Mouse (Mus musculus) neural tube, embryonic 15.5 days (tissue): ENCODE data around the gene Ptpn6. TPM values are rescaled to one million over a fixed set of nuclear protein-coding genes. Genes with fewer than 3 reads are reported as not detected.
"Not testable (repeated sequence)": the region's sequence is repeated elsewhere in the genome, so short reads cannot be mapped to it uniquely, and the experiment has no call there.

ENCODE experiments used
- ATAC-seq: fragments of 200-750 bp; cut with Nextera tagmentation; 2 replicates; pipeline ENCODE4 v1.8.0; 2017; ENCODE audit warnings: mild to moderate bottlenecking, moderate TSS enrichment, moderate library complexity; ENCODE audit not compliant: low FRiP score
- H3K27ac ChIP-seq: fragments of 300-500 bp; sonication (generic); replicated peaks from 2 replicates; pipeline ENCODE4 v1.5.1; 2015; ENCODE audit warnings: mild to moderate bottlenecking, inconsistent platforms
- H3K27me3 ChIP-seq: fragments of 300-500 bp; sonication (generic); replicated peaks from 2 replicates; pipeline ENCODE4 v1.6.1; 2015; ENCODE audit warnings: inconsistent platforms
- H3K36me3 ChIP-seq: fragments of 300-500 bp; sonication (generic); 2 replicates; pipeline ENCODE4 v1.6.1; 2015; ENCODE audit warnings: inconsistent platforms
- H3K4me1 ChIP-seq: fragments of 300-500 bp; sonication (generic); 2 replicates; pipeline ENCODE4 v1.6.1; 2015; ENCODE audit warnings: inconsistent platforms
- H3K4me2 ChIP-seq: fragments of 300-500 bp; sonication (generic); 2 replicates; pipeline ENCODE4 v1.6.1; 2015; ENCODE audit warnings: inconsistent platforms, mild to moderate bottlenecking, moderate library complexity
- H3K4me3 ChIP-seq: fragments of 300-500 bp; sonication (generic); replicated peaks from 2 replicates; pipeline ENCODE4 v1.5.1; 2015; ENCODE audit warnings: mild to moderate bottlenecking, inconsistent platforms
- H3K9ac ChIP-seq: fragments of 300-500 bp; sonication (generic); replicated peaks from 2 replicates; pipeline ENCODE4 v1.6.1; 2015; ENCODE audit warnings: mild to moderate bottlenecking, inconsistent platforms
- H3K9me3 ChIP-seq: fragments of 300-500 bp; sonication (generic); replicated peaks from 2 replicates; pipeline ENCODE4 v1.6.1; 2016; ENCODE audit warnings: inconsistent platforms
- WGBS: fragments of 180-500 bp; shearing (Covaris S2); methylation state at CpG from one replicate; pipeline ENCODE4 v1.1.7; 2015; ENCODE audit warnings: mixed read lengths; 5-methylcytosine and 5-hydroxymethylcytosine counted together
- polyA plus RNA-seq: library from polyadenylated mRNA; unstranded; fragments of >200 nt; fragmentation: Nextera tagmentation; extraction: Ambion mirVana; gene quantifications from 2 replicates; pipeline ENCODE4 v1.2.1, GENCODE M21; 2015

Gene Ptpn6
- polyA plus RNA-seq, 1 experiment from 2014 or later, result 4.8 TPM

- Histone ChIP-seq H3K4me3 (no peak overlapping the region), H3K4me1 (no peaks in the 10 kb centered on the region), H3K27ac (no peak overlapping the region), H3K9ac (no peak overlapping the region), H3K27me3 (no peaks in the 10 kb centered on the region), H3K36me3 (no peaks in the 10 kb centered on the region), H3K4me2 (no peak overlapping the region), H3K9me3 (no peaks in the 10 kb centered on the region)
- WGBS, result 87% methylated on average over 8 of the region's 8 CpGs
- ATAC-seq, result no peak; the same call in 1 of the 2 replicates
Observed at GRCm38 (mm10) chr6:124688151-124688758, 50.3 kb downstream of the Ptpn6 start.

DNA sequence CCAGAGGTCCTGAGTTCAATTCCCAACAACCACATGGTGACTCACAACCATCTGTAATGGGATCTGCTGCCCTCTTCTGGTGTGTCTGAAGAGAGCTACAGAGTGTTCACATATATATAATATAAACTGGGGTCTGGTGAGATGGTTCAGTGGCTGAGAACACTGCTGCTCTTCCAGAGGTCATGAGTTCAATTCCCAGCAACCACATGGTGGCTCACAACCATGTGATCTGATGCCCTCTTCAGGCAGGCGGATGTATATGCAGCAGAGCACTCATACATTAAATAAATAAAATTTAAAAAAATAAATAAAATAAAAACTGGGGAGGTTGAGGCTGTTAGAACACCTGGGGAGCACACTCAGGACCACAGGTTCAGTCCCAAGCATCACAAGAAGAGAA is 51.9 kb downstream of the Ptpn6 start:
- not testable (repeated sequence) for H3K4me3 ChIP-seq, ATAC-seq

DNA sequence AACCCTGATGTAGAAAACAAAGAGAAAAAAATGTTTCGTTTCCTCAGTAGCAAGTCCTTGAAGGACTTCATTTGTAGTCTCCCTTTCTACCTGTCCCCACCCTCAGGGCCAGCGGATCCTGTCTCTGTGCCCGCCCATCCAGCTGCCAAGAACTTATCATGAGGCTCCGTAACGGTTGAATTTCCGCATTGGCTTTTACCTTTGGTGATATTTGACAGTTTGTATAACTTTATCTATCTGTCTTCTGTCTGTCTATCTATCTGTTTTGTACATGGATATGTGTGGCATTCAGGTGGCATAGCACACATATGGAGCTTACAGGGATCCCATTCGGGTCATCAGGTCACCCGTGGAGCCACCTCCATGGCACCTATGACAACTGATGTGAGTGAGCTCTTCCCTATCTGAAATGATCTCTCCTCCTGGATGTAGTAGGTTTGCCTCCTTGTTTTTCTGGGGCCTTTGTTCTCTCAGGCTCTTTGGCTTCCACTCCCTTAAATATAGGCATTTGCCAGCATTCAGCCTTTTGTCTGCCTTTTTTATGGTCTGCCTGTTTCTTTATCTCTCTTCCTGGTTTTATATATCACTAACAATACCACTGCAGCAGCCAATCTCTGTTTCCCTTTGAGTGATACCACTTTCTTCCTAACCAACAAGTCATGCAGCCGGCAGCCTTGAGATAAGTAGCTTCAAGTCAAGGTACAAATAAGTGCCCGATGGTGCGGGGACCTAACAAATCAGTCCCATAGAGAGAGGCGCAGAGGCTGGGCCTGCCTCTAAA is 52.7 kb downstream of the Ptpn6 start:
- Histone ChIP-seq H3K4me3 (no peak overlapping the region), H3K4me2 (no peak overlapping the region), H3K9me3 (no peaks in the 10 kb centered on the region), H3K27me3 (no peaks in the 10 kb centered on the region), H3K27ac (no peak overlapping the region), H3K36me3 (no peaks in the 10 kb centered on the region), H3K4me1 (no peaks in the 10 kb centered on the region), H3K9ac (no peak overlapping the region)
- 82% methylated on average over 12 of the region's 12 CpGs for WGBS
- no peak for ATAC-seq

More for the DNA sequence above, 51.9 kb downstream of the Ptpn6 start:
- not testable (repeated sequence) for H3K9me3 ChIP-seq, H3K27ac ChIP-seq, H3K4me2 ChIP-seq, H3K27me3 ChIP-seq, H3K36me3 ChIP-seq, H3K4me1 ChIP-seq, H3K9ac ChIP-seq
- 85% methylated on average over 1 of the region's 1 CpGs for WGBS

DNA sequence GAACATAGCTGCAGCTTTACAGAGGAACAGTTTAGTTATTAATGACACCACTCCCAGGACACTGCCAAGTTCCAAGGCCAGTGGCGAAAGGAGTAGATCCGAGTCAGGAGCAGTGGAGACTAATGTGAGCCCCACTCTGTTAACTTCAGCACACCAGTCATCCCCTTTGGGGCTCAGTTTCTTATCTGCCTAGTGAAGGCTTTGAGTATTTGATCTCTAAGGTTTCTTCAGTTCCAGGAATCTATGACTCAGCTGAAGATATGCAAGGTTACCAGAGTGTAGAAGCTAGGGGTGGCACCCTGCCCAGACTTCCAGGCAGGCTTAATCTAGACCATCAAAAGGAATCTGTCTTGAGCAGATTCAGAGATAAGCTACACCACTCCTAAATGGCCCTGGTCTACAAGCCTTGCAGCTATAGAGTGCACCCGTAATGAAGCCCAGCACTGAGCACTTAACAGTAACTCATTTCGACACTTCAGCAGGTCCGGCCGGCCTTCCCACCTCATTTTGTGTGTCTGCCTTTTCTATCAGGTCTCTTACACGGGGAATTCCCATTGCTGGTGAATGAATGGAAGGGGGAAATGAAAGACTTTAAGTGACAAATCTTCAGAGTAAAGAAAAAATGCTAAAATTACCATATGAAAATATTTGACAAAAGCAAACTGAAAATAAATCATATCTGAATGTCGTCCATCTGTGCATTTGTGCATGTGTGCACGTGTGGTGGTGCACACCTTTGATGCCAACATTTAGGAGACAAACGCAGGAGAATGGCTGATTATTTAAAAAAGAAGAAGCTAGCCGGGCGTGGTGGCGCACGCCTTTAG is 54.7 kb downstream of the Ptpn6 start:
- Histone ChIP-seq H3K4me3 (no peak overlapping the region), H3K4me2 (no peak overlapping the region), H3K9ac (no peak overlapping the region), H3K27me3 (no peaks in the 10 kb centered on the region), H3K9me3 (no peaks in the 10 kb centered on the region), H3K27ac (no peak overlapping the region), H3K36me3 (no peaks in the 10 kb centered on the region), H3K4me1 (no peaks in the 10 kb centered on the region)
- ATAC-seq, result no peak
- 82% methylated on average over 14 of the region's 14 CpGs for WGBS

- not testable (repeated sequence) for H3K4me2 ChIP-seq, H3K4me1 ChIP-seq, H3K27me3 ChIP-seq, H3K9ac ChIP-seq, H3K9me3 ChIP-seq, H3K27ac ChIP-seq, ATAC-seq, H3K4me3 ChIP-seq, H3K36me3 ChIP-seq
- WGBS, result 64% methylated on average over 6 of the region's 6 CpGs
Observed at GRCm38 (mm10) chr6:124682291-124682690, 56.2 kb downstream of the Ptpn6 start.

GRCm38 (mm10) chr6:124679486-124679885 is 59.0 kb downstream of the Ptpn6 start:
- 89% methylated on average over 3 of the region's 3 CpGs for WGBS

GRCm38 (mm10) chr6:124678769-124679168 is 59.7 kb downstream of the Ptpn6 start:
- Histone ChIP-seq H3K36me3 (peaks cover 10% of the 10 kb centered on the region; the same call in 1 of the 2 replicates), H3K27me3 (no peaks in the 10 kb centered on the region), H3K9ac (no peak overlapping the region), H3K4me1 (no peaks in the 10 kb centered on the region), H3K27ac (no peak overlapping the region), H3K4me2 (no peak overlapping the region), H3K9me3 (no peaks in the 10 kb centered on the region), H3K4me3 (no peak overlapping the region)
- ATAC-seq, result no peak
- 96% methylated on average over 7 of the region's 7 CpGs for WGBS

More at GRCm38 (mm10) chr6:124679486-124679885, 59.0 kb downstream of the Ptpn6 start:
- no peaks in the 10 kb centered on the region for H3K9me3 ChIP-seq
- H3K4me2 ChIP-seq, result no peak overlapping the region
- H3K27me3 ChIP-seq, result no peaks in the 10 kb centered on the region
- H3K4me1 ChIP-seq, result no peaks in the 10 kb centered on the region
- no peak overlapping the region for H3K4me3 ChIP-seq
- H3K36me3 ChIP-seq, result peaks cover 4% of the 10 kb centered on the region; the same call in 1 of the 2 replicates
- no peak overlapping the region for H3K27ac ChIP-seq
- no peak overlapping the region for H3K9ac ChIP-seq
- no peak for ATAC-seq

DNA sequence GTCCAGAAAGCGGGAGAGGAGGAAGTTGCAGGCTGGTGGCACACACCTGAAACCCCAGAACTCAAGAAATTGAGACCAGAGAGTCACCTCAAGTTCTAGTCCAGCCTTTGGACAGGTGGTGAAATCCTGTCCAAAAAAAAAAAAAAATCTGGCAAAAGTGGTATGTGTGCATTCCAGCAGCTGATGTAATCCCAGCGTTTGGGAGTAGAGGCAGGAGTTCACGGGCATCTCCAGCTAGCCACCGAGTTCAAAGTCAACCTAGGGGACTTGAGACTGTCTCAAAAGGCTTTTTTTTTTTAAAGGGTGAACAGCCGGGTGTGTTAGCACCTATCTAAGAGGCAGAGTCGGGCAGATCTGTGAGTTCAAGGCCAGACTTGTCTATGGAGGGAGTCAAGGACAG is 62.3 kb downstream of the Ptpn6 start:
- Histone ChIP-seq H3K36me3 (peaks cover 10% of the 10 kb centered on the region; the same call in 1 of the 2 replicates), H3K4me1 (no peaks in the 10 kb centered on the region), H3K9me3 (no peaks in the 10 kb centered on the region), H3K9ac (no peak overlapping the region), H3K27ac (no peak overlapping the region), H3K27me3 (no peaks in the 10 kb centered on the region), H3K4me2 (no peak overlapping the region), H3K4me3 (no peak overlapping the region)
- WGBS, result 91% methylated on average over 6 of the region's 6 CpGs
- no peak for ATAC-seq

DNA sequence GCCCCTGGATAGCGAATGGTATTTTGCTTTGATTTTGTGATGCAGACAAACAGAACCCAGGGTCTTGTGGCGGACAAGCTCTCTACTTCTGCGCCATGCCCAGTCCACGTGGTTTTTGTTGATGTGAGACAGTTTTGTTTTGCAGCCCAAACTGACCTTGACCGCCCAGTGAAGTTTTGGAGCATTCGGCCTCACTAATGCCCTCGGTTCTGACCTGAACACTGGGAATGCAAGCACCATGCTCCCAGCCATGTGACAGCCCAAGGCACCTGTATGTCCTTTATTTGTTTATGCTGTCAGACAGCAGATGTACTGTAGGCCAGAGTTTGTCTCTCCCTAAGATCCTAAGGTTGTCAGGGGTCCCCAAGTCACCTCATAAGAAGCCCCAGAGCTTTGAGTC is 63.9 kb downstream of the Ptpn6 start:
- no peak overlapping the region for H3K4me2 ChIP-seq
- H3K27ac ChIP-seq, result no peak overlapping the region
- no peak overlapping the region for H3K9ac ChIP-seq
- ATAC-seq, result no peak
- H3K9me3 ChIP-seq, result no peaks in the 10 kb centered on the region
- H3K4me3 ChIP-seq, result no peak overlapping the region
- peaks cover 10% of the 10 kb centered on the region; the same call in 1 of the 2 replicates for H3K36me3 ChIP-seq
- no peaks in the 10 kb centered on the region for H3K4me1 ChIP-seq
- H3K27me3 ChIP-seq, result no peaks in the 10 kb centered on the region
- 93% methylated on average over 7 of the region's 7 CpGs for WGBS

- Histone ChIP-seq H3K9me3 (no peaks in the 10 kb centered on the region), H3K27me3 (no peaks in the 10 kb centered on the region), H3K36me3 (peaks cover 10% of the 10 kb centered on the region; the same call in 1 of the 2 replicates), H3K27ac (no peak overlapping the region), H3K9ac (no peak overlapping the region), H3K4me1 (no peaks in the 10 kb centered on the region), H3K4me2 (no peak overlapping the region), H3K4me3 (no peak overlapping the region)
- no peak for ATAC-seq
- WGBS, result 86% methylated on average over 9 of the region's 9 CpGs
Observed at GRCm38 (mm10) chr6:124673619-124674018, 64.9 kb downstream of the Ptpn6 start.

GRCm38 (mm10) chr6:124672100-124672499 is 66.4 kb downstream of the Ptpn6 start:
- 75% methylated on average over 6 of the region's 6 CpGs for WGBS
- Histone ChIP-seq H3K4me3 (no peak overlapping the region), H3K4me1 (no peaks in the 10 kb centered on the region), H3K9ac (no peak overlapping the region), H3K9me3 (no peaks in the 10 kb centered on the region), H3K27me3 (no peaks in the 10 kb centered on the region), H3K27ac (no peak overlapping the region), H3K4me2 (no peak overlapping the region), H3K36me3 (peaks cover 10% of the 10 kb centered on the region; the same call in 1 of the 2 replicates)
- no peak for ATAC-seq
